Mouse (Mus musculus): ENCODE results near the gene 1700125H20Rik. TPM values are rescaled to one million over a fixed set of nuclear protein-coding genes. Genes with fewer than 3 reads are reported as not detected.
A peak's percentile ranks its signal among the peaks of the same experiment; 100 is the strongest.

1700125H20Rik gene
- polyA plus RNA-seq (2012; rRNA removed), result 0.16 TPM in 1 of 2 replicates, not detected in the other
- 0.30 and 0.77 TPM in 2 replicates for polyA plus RNA-seq (2014; fragmentation: Nextera tagmentation; extraction: Ambion mirVana)

GRCm38 (mm10) chr11:85170058-85170740, at the start of gene 1700125H20Rik:
Gene 1700125H20Rik (plus strand): TSS chr11:85170404.
- Histone ChIP-seq H3K4me3 (replicated peaks; ENCODE audit: low read length) (peak within 1 kb of the TSS; percentile 31), H3K4me1 (ENCODE audit: control insufficient read depth, insufficient read depth, low read length) (no peaks in the 10 kb centered on the region), H3K9ac (ENCODE audit: low read depth, low read length, severe bottlenecking) (peak within 1 kb of the TSS; percentile 58), H3K27ac (replicated peaks; ENCODE audit: low read depth, low read length) (no peak within 1 kb of the TSS), H3K36me3 (ENCODE audit: control insufficient read depth, insufficient read depth, low read length) (no peaks in the 10 kb centered on the region), H3K9me3 (ENCODE audit: control insufficient read depth, low read length) (no peaks in the 10 kb centered on the region), H3K4me2 (replicated peaks; ENCODE audit: low read depth, low read length, severe bottlenecking) (peak within 1 kb of the TSS; percentile 61), H3K27me3 (ENCODE audit: control insufficient read depth, insufficient read depth, low read length) (no peaks in the 10 kb centered on the region)
- peak; percentile 87 for ATAC-seq (ENCODE audit: low FRiP score, low read depth)
- WGBS, result 9% methylated on average over 21 of the region's 21 CpGs
- TF ChIP-seq POLR2A (IDR thresholded peaks at IDR 0.05; ENCODE audit: borderline replicate concordance, extremely low read depth, insufficient read depth, insufficient read length), result peak; percentile 42; the same call in 1 of the 2 replicates
- DNase-seq (ENCODE audit: low spot score), result peak; percentile 96

- DNase-seq (ENCODE audit: low spot score) (no peak), ATAC-seq (ENCODE audit: low FRiP score, low read depth) (no peak)
- H3K9ac ChIP-seq (ENCODE audit: low read depth, low read length, severe bottlenecking), result no peak overlapping the region
- no peak overlapping the region for H3K27ac ChIP-seq (replicated peaks; ENCODE audit: low read depth, low read length)
- H3K4me3 ChIP-seq (replicated peaks; ENCODE audit: low read length), result no peak overlapping the region
- H3K4me1 ChIP-seq (ENCODE audit: control insufficient read depth, insufficient read depth, low read length), result no peaks in the 10 kb centered on the region
- 84% methylated on average over 1 of the region's 1 CpGs for WGBS
- no peaks in the 10 kb centered on the region for H3K36me3 ChIP-seq (ENCODE audit: control insufficient read depth, insufficient read depth, low read length)
- no peak overlapping the region for H3K4me2 ChIP-seq (replicated peaks; ENCODE audit: low read depth, low read length, severe bottlenecking)
- no peak for TF ChIP-seq POLR2A (IDR thresholded peaks at IDR 0.05; ENCODE audit: borderline replicate concordance, extremely low read depth, insufficient read depth, insufficient read length)
- no peaks in the 10 kb centered on the region for H3K9me3 ChIP-seq (ENCODE audit: control insufficient read depth, low read length)
- H3K27me3 ChIP-seq (ENCODE audit: control insufficient read depth, insufficient read depth, low read length), result no peaks in the 10 kb centered on the region
Observed at GRCm38 (mm10) chr11:85122073-85122472, 48.1 kb upstream of the 1700125H20Rik start.

GRCm38 (mm10) chr11:85123267-85123992, 46.8 kb upstream of the 1700125H20Rik start:
- no peak overlapping the region for H3K27ac ChIP-seq (replicated peaks; ENCODE audit: low read depth, low read length)
- H3K4me2 ChIP-seq (replicated peaks; ENCODE audit: low read depth, low read length, severe bottlenecking), result no peak overlapping the region
- ATAC-seq (ENCODE audit: low FRiP score, low read depth) (no peak), DNase-seq (ENCODE audit: low spot score) (no peak)
- H3K27me3 ChIP-seq (ENCODE audit: control insufficient read depth, insufficient read depth, low read length), result no peaks in the 10 kb centered on the region
- no peak overlapping the region for H3K4me3 ChIP-seq (replicated peaks; ENCODE audit: low read length)
- no peaks in the 10 kb centered on the region for H3K4me1 ChIP-seq (ENCODE audit: control insufficient read depth, insufficient read depth, low read length)
- no peak overlapping the region for H3K9ac ChIP-seq (ENCODE audit: low read depth, low read length, severe bottlenecking)
- WGBS, result 82% methylated on average over 3 of the region's 3 CpGs
- TF ChIP-seq POLR2A (IDR thresholded peaks at IDR 0.05; ENCODE audit: borderline replicate concordance, extremely low read depth, insufficient read depth, insufficient read length), result no peak
- H3K9me3 ChIP-seq (ENCODE audit: control insufficient read depth, low read length), result no peaks in the 10 kb centered on the region
- H3K36me3 ChIP-seq (ENCODE audit: control insufficient read depth, insufficient read depth, low read length), result no peaks in the 10 kb centered on the region

- Histone ChIP-seq H3K9me3 (ENCODE audit: control insufficient read depth, low read length) (no peaks in the 10 kb centered on the region), H3K36me3 (ENCODE audit: control insufficient read depth, insufficient read depth, low read length) (no peaks in the 10 kb centered on the region), H3K27ac (replicated peaks; ENCODE audit: low read depth, low read length) (no peak overlapping the region), H3K27me3 (ENCODE audit: control insufficient read depth, insufficient read depth, low read length) (no peaks in the 10 kb centered on the region), H3K9ac (ENCODE audit: low read depth, low read length, severe bottlenecking) (no peak overlapping the region), H3K4me1 (ENCODE audit: control insufficient read depth, insufficient read depth, low read length) (no peaks in the 10 kb centered on the region), H3K4me2 (replicated peaks; ENCODE audit: low read depth, low read length, severe bottlenecking) (no peak overlapping the region), H3K4me3 (replicated peaks; ENCODE audit: low read length) (no peak overlapping the region)
- TF ChIP-seq POLR2A (IDR thresholded peaks at IDR 0.05; ENCODE audit: borderline replicate concordance, extremely low read depth, insufficient read depth, insufficient read length), result no peak
- DNase-seq (ENCODE audit: low spot score), result no peak
- 65% methylated on average over 2 of the region's 2 CpGs for WGBS
- ATAC-seq (ENCODE audit: low FRiP score, low read depth), result no peak
Observed at GRCm38 (mm10) chr11:85126257-85127102, 43.7 kb upstream of the 1700125H20Rik start.

GRCm38 (mm10) chr11:85128883-85129282, 41.3 kb upstream of the 1700125H20Rik start:
- Histone ChIP-seq H3K27ac (replicated peaks; ENCODE audit: low read depth, low read length) (no peak overlapping the region), H3K4me3 (replicated peaks; ENCODE audit: low read length) (no peak overlapping the region), H3K4me1 (ENCODE audit: control insufficient read depth, insufficient read depth, low read length) (no peaks in the 10 kb centered on the region), H3K9ac (ENCODE audit: low read depth, low read length, severe bottlenecking) (no peak overlapping the region), H3K4me2 (replicated peaks; ENCODE audit: low read depth, low read length, severe bottlenecking) (no peak overlapping the region), H3K27me3 (ENCODE audit: control insufficient read depth, insufficient read depth, low read length) (no peaks in the 10 kb centered on the region), H3K36me3 (ENCODE audit: control insufficient read depth, insufficient read depth, low read length) (no peaks in the 10 kb centered on the region), H3K9me3 (ENCODE audit: control insufficient read depth, low read length) (no peaks in the 10 kb centered on the region)
- ATAC-seq (ENCODE audit: low FRiP score, low read depth) (no peak), DNase-seq (ENCODE audit: low spot score) (no peak)
- TF ChIP-seq POLR2A (IDR thresholded peaks at IDR 0.05; ENCODE audit: borderline replicate concordance, extremely low read depth, insufficient read depth, insufficient read length), result no peak
- WGBS, result 95% methylated on average over 1 of the region's 1 CpGs
